Mouse (Mus musculus): Measurements from ENCODE around the gene P2rx7.

DNA sequence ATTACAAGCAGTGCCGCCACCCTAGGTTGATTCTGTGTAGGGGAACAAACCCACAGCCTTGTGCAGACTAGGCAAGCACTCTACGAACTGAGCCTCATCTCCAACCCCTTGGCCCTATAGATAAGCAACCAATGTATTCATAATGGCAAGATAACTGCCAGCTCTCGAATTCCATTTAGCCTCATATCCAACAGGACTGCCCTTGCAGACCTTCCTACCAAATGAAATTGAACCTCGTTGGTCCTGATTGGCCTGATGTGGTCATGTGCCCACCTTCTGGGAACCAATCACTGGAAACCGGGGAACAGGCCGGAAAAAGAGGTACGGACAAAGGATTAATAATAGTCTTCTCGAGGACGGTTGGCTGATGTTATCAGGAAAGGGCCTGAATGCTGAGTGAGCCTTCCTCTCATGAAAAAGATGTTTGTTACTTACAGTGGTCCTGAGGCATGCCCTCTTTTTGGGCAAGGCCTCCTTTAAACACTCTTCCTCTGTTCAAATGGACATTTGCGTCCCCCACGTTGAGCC lies 18.7 kb upstream of the P2rx7 start:
- no peak for TF ChIP-seq CTCF (IDR thresholded peaks at IDR 0.05; ENCODE audit: control insufficient read depth, insufficient read depth, insufficient read length)
- TF ChIP-seq CEBPB (IDR thresholded peaks at IDR 0.05; ENCODE audit: low read depth), result no peak
- no peak for TF ChIP-seq MAX (IDR thresholded peaks at IDR 0.05)
- TF ChIP-seq USF1 (IDR thresholded peaks at IDR 0.05; ENCODE audit: low read depth), result peak; percentile 71
- TF ChIP-seq MYOD1 (IDR thresholded peaks at IDR 0.05; ENCODE audit: control insufficient read depth, insufficient read length, low read depth), result no peak
- no peak for TF ChIP-seq FOSL1 (IDR thresholded peaks at IDR 0.05; ENCODE audit: insufficient read depth, low read length, poor library complexity, severe bottlenecking)
- no peak for TF ChIP-seq MYOG (IDR thresholded peaks at IDR 0.05; ENCODE audit: control insufficient read depth, extremely low read depth, insufficient read length)
